Mouse (Mus musculus) layer of hippocampus, postnatal 14 days (tissue): ENCODE data around the gene Tsnax. TPM values are rescaled to one million over a fixed set of nuclear protein-coding genes. Genes with fewer than 3 reads are reported as not detected.

Experiments
- DNase-seq, 2 experiments: peaks; one replicate each; pipeline ENCODE4 v3.0.0; 2021 to 2022; ENCODE audit warnings: low spot score in 2 of 2, mixed read lengths in 1 of 2
- long read RNA-seq, 2 experiments: library from polyadenylated mRNA; stranded (forward); transcript quantifications; one replicate each; pipeline ENCODE4 v2.0.0; 2021
- total RNA-seq, 2 experiments: library from RNA; stranded (reverse); gene quantifications; 2 replicates each; pipeline ENCODE4 v1.2.3; 2021

Gene Tsnax
- total RNA-seq: 100 to 1,000 TPM; 106 to 107 TPM
- long read RNA-seq, experiment 1, transcript Tsnax-201 (6 exons, 2,391 nt): major isoform, 211 of 233 reads
- long read RNA-seq, experiment 1, partial matches to known transcripts: 5 of 233 reads
- long read RNA-seq, experiment 1, other reads (novel, unspliced or antisense): 13 of 233 reads
- long read RNA-seq, experiment 2, transcript Tsnax-202 (5 exons, 2,169 nt): minor isoform, 5 of 251 reads
- long read RNA-seq, experiment 2, transcript Tsnax-201 (6 exons, 2,391 nt): major isoform, 230 of 251 reads
- long read RNA-seq, experiment 2, partial matches to known transcripts: 11 of 251 reads
- long read RNA-seq, experiment 2, other reads (novel, unspliced or antisense): 5 of 251 reads

DNA sequence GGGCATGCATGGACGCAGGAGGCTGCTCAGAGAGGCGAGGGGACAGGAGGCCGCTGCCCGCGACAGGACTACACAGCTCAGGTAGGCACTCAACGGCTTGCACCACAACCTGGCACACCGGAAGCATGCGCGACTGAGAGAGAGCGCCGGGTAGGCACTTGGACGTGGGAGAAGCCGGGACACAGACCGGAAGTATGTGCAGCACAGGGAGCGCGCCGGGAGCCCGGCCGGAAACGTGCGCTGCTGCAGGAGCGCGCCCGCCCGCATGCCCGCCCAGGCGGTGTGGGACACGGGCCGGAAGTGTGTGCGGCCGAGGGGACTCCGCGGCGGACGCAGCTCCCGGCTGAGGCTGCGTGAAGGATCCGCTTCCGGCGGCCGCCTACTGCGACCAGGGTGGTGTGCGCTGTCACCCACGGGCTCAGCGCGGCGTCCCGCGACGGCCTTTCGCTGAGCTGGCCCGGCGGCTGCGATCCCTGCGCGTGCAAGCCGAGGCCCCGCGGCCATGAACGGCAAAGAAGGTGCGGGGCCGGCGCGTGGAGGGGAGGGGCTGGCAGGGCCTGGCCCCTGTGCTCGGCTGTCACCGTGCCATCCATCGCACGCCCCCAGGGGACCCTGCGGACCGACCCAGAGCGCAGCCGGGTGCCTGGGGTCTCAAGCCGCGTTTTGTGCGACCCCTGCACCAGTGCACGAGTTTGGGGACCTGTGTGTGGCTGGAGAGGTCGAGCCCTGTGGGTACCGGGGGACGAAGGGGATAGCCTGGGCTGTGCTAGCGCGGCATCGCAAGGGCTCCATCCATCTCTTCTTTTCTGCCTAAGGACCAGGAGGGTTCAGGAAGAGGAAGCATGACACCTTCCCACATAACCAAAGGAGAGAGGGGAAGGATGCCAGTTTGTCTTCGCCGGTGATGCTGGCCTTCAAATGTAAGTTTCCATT lies at the start of gene Tsnax:
Gene Tsnax, plus strand, starts transcription at position 303 of the 933 bp plus-strand sequence.
- DNase-seq: peak; percentile 92 to 94

DNA sequence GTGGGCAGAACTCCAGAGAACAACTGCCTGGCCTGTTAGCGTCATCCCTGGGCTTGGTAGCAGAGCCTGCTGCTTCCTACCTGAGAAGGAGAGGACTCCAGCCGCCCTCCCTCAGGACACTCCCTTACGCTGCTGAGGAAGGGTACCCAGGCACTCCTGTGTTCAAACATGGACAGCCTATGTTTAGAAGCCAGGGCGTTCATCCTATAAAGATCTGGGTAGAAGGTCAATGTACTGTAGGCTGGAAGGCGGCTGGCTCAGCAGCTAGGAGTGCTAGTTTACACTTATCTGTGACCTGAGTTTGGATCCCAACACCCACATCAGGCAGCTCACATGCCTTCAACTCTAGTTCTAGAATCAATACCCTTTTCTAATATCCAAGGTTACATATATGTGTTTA lies 49.6 kb upstream of the Tsnax start:
- DNase-seq: no peak

DNA sequence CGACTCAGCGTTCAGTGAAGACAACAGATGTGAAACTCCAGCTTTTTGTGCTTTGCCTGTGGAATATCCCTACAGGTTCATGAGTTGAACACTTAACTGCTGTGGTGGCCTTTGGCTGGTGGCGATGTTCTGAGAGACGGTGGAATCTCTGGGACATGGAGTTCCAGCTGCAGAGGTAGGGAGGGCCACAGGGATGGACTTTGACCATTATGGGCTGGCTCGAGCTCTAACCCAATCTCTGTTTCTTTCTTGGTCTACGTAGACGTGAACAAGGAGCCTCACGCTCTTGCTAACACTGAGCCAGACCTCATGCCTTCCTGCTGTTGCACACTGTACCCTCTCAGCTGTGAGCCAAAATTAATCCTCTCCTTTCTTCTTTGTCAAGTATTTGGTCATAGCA lies 47.8 kb upstream of the Tsnax start:
- no peak for DNase-seq

DNA sequence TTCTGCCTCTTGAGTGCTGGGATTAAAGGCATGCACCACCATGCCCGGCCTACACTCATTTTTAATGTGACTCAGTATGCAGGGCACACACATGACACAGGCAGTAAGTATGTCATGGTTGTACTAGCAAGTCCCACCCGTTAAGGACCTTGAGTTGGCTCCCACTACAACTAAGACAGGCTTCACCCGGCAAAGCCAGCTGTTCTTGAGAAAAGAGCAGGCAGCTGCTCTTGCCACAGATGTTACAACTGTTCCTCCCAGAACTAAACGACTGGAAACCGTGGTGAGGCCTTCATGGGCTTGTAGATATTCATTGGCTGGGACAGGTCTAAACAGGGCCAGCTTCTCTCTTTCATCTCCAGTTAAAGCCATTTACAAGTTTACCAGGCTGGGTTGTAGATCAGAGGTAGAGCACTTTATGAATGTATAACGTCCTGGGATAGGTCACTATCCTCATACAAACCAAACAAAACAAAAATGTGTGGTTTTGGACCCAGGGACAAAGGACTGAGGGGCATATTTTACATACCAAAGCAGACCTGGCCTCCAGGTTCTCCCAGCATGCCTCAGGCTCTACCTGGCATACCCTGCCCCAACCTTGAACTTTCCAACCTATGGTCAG lies 42.4 kb upstream of the Tsnax start:
- no peak for DNase-seq

DNA sequence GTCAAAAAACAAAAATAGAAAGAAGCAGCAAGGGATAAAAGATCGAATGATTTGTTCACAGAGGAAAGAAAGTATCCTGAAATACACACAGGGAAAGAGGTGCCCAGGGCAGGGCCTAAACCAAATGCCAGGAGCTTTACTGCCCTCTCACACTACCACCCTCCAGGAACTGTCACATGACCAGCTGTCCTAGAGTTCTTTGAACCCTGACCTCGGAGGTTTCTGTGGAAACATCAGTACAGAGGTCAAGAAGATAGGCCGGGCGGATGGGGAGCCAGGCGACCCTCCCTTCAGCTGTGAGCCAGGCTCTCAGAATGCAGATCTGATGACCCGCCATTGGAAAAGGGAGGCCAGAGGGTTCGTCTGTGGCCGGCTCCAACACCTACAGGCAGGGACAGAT lies 39.6 kb upstream of the Tsnax start:
- no peak for DNase-seq

DNA sequence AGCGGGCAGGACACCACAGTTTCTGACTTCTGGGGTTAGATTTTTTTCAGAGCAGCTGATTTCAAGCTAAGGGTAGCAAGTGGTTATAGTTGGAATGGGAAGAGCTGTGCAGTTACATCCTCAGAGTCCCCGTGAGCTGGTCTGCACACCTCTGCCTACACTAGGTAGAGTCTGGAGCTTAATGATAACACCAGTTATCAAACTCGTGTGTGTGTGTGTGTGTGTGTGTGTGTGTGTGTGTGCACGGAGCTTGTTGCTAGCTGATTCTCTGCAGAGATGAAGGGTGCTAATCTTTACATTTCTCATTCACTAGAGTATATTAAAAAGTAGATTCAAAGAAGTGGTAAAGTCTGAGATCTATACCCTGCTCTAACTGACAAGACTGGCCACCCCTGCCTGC lies 38.5 kb upstream of the Tsnax start:
- DNase-seq: no peak

DNA sequence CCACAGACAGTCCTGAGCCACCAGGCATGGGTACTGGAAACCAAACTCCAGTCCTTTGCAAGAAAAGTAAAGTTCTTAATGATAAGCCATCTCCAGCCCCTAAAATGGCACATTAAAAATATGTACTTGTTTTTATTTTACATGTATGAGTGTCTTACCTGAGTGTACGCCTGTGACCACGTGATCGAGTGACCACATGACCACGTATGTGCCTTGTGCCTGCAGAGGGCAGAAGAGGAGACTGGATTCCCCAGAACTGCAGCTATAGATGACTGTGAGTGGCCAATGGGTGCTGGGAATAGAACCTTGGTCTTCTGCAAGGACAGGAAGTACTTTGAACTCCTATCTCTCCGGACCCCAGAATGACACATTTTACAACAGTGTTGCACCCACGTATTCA lies 36.6 kb upstream of the Tsnax start:
- no peak for DNase-seq

DNA sequence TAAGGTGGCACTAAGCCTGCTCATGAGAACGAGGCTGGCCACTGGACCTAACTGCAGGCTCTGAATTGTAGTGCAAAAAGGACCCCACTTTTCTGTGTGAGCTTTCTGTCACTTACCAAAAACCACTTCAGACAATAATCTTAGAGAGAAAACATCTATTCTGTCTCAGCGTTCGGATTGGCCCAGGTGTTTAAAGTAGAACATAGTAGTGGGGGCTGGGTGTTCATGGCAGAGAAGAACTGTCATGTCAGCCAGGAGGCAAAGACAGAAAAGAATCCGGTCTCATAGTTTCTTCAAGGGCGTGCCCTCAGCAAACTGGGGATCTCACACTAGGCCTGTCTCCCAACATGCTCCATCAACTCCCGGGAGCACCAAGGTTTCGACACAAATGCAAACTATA lies 34.8 kb upstream of the Tsnax start:
- DNase-seq: no peak

DNA sequence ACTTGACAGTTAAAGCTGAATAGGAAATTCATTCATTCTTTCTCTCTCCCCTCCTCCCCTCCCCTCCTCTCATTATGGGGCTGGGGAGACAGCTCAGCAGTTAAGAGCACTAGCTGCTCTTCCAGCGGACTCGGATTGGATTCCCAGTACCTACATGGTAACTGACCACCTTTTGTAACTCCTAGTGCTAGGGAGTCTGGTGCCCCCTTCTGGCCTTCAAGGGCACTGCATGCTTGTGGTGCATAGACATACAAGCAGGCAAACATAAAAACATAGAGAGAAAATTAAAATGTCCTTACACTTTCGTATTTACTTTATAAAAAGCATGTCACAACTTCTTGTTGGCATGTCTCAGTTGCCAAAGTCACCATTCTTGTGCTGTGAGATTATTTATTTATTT lies 32.8 kb upstream of the Tsnax start:
- DNase-seq: no peak

DNA sequence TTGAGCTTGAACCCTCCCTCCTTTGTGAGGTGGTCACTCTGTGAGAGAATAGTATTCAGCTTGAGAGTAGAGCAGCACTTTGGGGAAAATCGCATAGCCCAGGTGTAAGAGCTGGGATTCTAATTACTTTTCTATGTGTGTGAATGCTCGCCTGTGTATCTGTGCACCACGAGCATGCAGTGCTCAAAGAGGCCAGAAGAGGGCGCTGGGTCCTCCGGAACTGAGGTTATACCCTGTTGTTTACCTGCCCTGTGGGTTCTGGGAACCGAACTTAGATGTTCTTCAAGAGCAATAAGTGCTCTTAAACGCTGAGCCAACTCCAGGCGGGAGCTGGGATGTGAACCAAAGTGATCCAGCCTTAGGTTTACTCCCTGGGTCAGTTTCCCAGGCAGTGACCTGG lies 32.0 kb upstream of the Tsnax start:
- no peak for DNase-seq

DNA sequence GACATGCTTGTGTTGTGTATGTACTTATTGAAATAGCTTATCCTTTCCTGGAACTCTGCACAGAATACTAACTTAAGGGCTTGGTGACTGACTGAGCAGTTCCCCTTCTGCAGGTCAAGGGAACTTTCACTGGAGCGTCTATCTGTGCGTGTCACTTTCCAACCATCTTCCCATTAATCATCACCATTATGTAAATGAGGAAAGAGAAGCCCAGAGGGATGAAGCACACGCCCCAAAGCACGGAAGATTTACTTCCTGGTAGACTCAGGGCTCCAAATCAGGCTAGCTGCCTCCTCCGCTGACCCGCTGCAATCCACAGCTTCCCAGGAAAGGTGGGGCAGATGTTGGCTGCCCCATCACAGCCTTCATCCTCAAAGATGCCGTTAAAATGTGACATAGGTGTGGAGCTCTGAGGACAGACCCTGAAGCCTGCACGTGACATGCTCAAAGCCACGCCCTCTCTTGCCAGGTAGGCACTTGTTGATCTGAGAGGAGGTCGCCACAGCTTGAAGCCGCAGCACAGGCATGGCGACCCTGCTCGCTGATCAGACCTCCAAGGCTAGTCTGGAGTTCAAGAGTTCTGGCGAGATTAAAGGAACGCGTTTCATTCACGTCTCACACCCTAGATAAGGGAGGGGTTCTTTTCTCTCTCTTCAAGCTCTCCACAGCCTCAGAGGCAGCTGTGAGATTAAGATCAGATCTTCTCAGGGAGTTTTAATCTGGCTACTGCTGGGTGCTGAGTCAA lies 21.7 kb upstream of the Tsnax start:
- DNase-seq: no peak

DNA sequence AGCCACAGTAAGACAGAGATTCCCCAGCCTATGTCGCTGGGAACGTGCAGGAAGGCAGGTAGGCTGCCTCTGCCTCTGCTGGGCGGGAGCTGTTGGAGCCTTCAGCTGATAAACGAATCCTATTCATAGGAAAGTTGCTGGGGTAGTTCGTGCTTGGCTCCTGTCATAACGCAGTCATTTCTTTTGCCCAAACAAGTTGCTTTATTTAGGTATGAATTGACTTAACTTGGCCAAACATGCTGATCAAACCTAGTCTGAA lies 21.2 kb upstream of the Tsnax start:
- no peak for DNase-seq

DNA sequence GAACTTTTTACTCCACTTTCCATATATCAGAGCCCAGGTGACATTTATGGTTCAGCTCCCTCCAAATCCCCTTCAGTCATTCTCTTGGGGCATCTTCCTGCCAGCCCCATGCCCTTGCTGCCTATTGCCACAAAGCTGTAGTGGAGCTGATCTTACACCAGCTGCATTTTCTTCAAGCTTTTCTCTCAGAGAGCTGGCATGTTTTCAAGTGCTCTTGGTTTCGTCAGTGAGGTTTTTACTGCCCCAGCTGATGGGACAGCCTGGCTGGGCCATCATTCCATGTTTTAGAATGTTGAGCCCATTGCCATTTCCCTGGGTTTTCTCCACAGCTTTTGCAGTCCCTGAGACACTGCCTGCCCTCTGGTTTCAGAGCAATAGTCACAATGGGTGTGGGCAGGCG lies 17.0 kb upstream of the Tsnax start:
- no peak for DNase-seq

DNA sequence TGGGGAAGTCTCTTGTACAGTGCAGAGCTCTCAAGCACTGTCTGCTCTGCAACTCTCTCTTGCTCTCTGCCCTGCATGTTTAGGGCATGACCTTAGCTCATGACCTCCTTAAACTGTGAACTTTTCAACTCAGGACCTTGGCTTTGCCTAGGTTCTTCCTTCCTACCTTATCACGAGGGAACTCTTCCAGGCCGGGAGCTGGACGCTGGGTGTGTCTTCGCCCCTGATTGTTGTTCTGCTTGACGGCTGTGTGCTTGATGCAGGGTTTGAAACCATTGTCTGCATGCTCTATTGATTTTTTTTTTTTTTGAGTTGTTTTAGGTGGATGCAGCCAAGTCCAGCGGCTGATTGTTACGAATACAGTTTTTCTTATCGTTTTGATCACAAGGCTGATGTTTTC lies 11.3 kb downstream of the Tsnax start:
- no peak for DNase-seq

DNA sequence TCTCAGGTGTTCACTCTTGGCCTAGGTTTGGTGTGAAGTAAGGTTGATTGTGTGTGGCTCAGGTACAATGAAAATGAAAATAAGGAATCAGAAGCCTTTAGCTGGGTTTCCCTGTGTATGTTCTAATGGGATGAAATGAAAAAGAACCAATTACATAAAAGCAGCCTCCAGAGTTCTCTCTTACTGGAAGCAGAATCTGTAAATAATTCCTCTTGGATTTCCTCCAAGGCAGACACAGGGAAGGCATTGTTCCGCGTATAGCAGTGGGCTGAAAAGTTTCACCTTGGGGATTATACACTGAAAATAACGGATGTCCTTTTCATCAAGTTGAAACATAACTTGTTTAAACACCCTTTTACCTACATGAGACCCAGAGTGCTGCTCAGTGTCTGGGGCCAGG lies 14.4 kb downstream of the Tsnax start:
- no peak for DNase-seq

DNA sequence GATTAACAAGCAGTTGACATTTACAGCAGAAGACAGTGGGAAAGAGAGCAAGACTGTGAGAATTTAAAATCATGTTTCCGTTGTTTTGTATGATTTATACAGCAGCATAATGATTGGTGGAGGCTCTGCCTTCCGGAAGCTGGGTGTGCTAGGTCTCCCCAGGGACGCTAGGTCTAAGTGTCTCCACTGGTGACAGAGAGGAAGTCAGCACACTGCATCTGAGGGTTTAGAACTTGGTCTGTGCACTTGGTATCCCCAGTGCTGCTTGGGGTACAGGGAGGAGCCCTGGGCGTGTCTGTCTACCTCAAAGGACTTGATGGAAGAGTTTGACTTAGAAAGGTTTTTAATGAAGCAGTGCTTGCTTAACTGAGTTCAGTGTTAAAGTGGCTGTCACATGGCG lies 16.0 kb downstream of the Tsnax start:
- DNase-seq: no peak

DNA sequence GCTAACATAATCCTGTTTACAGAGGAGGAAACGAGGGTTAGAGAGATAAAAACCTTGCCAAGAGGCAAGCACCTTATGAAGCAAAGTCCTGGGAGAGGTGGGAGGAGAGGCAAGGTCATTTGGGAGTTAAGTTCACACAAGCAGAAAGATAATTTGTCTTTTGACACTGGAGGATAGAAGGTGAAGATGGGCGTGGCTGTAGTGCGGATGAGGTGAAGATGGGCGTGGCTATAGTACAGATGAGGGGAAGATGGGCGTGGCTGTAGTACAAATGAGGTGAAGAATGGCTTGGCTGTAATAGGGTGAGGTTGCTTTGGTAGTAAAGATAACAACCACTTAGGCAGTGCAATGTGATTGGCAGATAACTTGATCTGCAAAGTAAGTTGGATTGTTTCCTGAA lies 18.5 kb downstream of the Tsnax start:
- DNase-seq: no peak

DNA sequence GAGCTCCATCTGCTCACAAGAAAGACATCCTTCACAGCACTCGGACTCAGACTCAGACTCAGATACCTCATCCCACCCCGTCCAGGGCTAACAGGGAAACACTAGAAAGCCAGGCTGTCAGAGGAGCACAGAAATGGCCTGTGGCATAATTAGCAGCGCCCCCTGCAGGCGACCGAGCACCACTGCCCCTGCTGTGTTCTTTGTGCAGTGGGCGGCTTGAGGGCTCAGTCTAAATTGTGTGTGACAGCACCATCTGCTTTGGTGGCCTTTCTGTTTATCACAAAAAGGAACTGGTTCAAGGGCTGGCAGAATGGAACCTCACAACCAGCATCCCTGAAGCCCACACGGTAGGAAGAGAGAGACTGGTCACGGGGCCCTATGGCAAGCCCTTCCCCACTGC lies 21.9 kb downstream of the Tsnax start:
- peak; percentile 67 to 71 for DNase-seq

DNA sequence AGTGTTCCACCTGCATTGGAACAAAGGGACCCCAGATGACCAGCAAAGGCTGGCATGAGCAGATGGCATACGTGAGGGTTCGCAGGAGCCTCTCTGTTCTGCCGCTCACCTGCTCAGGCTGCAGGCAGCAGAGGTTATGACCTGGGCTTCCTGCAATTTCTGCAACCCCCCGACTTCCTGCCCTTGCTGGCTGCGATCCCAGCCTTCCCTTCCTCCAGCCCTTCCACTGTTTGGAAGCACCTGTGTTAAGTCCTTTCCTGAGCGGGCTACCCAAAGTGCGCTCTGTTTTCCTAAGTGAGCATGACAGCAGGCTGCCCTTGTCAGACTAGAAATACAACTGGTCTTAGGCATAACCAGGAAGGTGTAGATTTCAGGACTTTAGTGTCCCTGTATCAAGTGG lies 24.3 kb downstream of the Tsnax start:
- no peak for DNase-seq

DNA sequence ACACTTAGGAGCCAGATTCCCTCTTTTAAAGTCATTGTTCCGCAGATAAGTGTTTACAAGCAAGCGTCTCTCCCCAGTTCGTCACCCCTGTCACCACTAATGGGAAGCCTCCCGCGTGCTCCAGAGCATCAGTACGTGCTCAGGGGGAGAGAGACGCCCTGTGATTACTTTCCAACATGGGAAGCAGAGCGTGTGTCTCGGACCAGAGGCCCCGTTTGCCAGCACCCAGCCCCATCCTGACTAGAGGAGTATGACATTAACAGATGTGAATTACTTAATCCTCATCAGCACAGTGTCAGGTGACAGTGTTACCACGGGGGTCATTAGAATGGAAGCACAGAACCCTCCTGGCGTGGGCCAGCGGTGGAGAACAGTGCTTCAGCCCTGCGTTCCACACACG lies 25.9 kb downstream of the Tsnax start:
- no peak for DNase-seq

DNA sequence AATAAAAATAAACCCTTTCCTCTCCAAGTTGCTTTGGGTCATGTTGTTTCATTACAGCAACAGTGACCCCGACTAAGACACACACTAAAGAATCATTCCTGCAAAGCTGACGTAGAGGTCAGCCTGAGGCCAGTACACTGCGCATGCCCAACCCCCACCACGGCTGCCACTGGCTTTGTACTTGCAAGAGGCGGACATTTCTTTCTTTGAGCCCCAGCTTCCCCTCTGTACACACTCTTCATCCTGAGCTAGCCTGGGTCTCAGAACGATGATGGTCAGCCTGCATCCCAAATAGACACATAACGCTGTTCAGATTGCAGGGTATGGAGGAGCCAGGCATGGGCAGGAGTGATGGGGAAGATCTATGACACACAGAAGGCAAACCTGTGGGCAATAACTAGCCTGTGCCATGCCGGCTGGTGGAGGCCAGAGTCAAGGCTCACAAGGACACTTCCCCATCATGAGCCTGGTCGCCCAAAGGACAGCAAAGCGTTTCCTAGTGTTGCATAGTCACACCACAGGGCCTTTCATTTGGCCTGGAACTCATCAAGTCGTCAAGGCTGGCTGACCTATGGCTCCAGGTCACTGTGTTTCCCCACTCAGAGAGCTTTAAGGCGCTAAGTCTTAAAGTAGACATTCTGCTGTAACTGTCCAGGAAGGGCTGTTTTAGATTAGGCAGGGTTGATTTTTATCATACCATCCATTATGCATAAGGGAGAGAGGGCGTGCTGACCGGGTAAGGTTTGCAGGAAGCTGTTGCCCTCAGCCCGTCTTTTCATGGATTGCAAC lies 28.0 kb downstream of the Tsnax start:
- no peak for DNase-seq
